Comparison of ENCODE assay signal across 15 mouse cellular contexts in the genomic region with DNA sequence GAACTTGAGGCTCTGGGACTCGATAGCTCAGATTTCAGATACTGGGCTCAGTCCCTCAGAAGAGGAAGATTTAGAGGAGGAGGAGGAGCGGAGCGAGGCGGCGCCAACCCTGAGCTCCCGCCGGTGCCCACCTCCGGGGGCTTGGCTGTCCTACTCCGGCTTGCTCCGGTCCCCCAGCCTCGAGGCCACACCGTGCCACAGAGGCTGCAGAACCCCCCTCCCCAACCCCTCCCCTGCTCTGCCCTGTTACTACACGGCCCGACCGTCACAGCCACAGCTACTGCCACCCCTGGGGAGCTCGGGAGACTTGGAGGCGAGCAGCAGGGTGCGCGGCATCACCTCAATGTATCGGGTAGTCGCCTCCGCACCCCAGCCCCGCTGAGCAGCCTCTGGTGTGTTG.
DNase-seq lines count a peak whose midpoint lies in the region; ATAC-seq lines count a peak whose summit lies in the region.
"Had no signal": no experiment of that assay in that cellular context is flagged by ENCODE, and none has a peak within 500 bp of the region (broad histone marks: within the 10 kb centered on the region; RNA-seq: fewer than 3 reads in every experiment).

No protein-coding gene starts in this region.

- peaks cover 17% of the 10 kb centered on the region; the same call in 1 of the 2 replicates for H3K9me3 ChIP-seq in forebrain, embryonic 10.5 days
- 0 out of 2 replicates have a peak, but pooled peaks cover 2% of the 10 kb centered on the region for H3K9me3 ChIP-seq in forebrain, embryonic 14.5 days (replicated peaks; ENCODE audit: control insufficient read depth, low read length)
- peaks cover 23% of the 10 kb centered on the region for H3K9me3 ChIP-seq in hindbrain, embryonic 10.5 days
- 0 out of 2 replicates have a peak, but pooled peaks cover 5% of the 10 kb centered on the region for H3K9me3 ChIP-seq in hindbrain, embryonic 14.5 days (ENCODE audit: control insufficient read depth, low read length)
- H3K9me3 ChIP-seq in midbrain, embryonic 10.5 days (replicated peaks) = peaks cover 21% of the 10 kb centered on the region
- H3K9me3 ChIP-seq: liver, embryonic 15.5 days had no signal

- H3K9ac ChIP-seq in forebrain, embryonic 14.5 days (ENCODE audit: low read length) = no peak overlapping the region
- H3K9ac ChIP-seq in hindbrain, embryonic 14.5 days = no peak overlapping the region
- H3K9ac ChIP-seq: liver, embryonic 15.5 days; neural tube, embryonic 13.5 days had no signal

- no peak overlapping the region for H3K27ac ChIP-seq in forebrain, embryonic 10.5 days
- no peak overlapping the region for H3K27ac ChIP-seq in forebrain, embryonic 14.5 days (ENCODE audit: low read depth, low read length)
- H3K27ac ChIP-seq in hindbrain, embryonic 10.5 days = no peak overlapping the region
- no peak overlapping the region for H3K27ac ChIP-seq in hindbrain, embryonic 14.5 days
- no peak overlapping the region for H3K27ac ChIP-seq in midbrain, embryonic 10.5 days (replicated peaks)
- H3K27ac ChIP-seq: liver, embryonic 15.5 days; neural tube, embryonic 13.5 days had no signal

- ATAC-seq in forebrain, embryonic 14.5 days = no peak
- ATAC-seq in hindbrain, embryonic 14.5 days (ENCODE audit: low FRiP score) = no peak
- ATAC-seq in CD4-positive, CD25-positive, alpha-beta regulatory T cell, adult 4 months = no peak
- ATAC-seq: activated CD4-positive, CD25-positive, alpha-beta regulatory T cell, adult 4 months had no signal

- DNase-seq in forebrain, embryonic 10.5 days (ENCODE audit: extremely low spot score, low spot score) = peak; percentile 20
- DNase-seq in forebrain, embryonic 14.5 days (ENCODE audit: low spot score) = no peak
- DNase-seq in hindbrain, embryonic 10.5 days (ENCODE audit: low spot score) = peak; percentile 12
- DNase-seq in hindbrain, embryonic 14.5 days (ENCODE audit: low spot score) = no peak
- peak; percentile 28 for DNase-seq in R1 (ENCODE audit: low read depth, low spot score)
- DNase-seq in midbrain, embryonic 10.5 days (ENCODE audit: low spot score) = peak; percentile 24
- no peak for DNase-seq in right cerebral cortex, postnatal 10 days (ENCODE audit: low spot score in 2 of 2)
- DNase-seq: cerebellum, adult 18-20 months; embryo, embryonic 11 days; right cerebral cortex, postnatal 14 days; thymus, postnatal 36 days had no signal

- H3K4me2 ChIP-seq in forebrain, embryonic 14.5 days (ENCODE audit: low read length) = no peak overlapping the region
- no peak overlapping the region for H3K4me2 ChIP-seq in hindbrain, embryonic 14.5 days (replicated peaks)
- H3K4me2 ChIP-seq: liver, embryonic 15.5 days; neural tube, embryonic 13.5 days had no signal

- no peaks in the 10 kb centered on the region for H3K4me1 ChIP-seq in forebrain, embryonic 10.5 days
- H3K4me1 ChIP-seq in forebrain, embryonic 14.5 days (ENCODE audit: control insufficient read depth, insufficient read depth, low read length) = no peaks in the 10 kb centered on the region
- H3K4me1 ChIP-seq in hindbrain, embryonic 10.5 days (replicated peaks) = no peaks in the 10 kb centered on the region
- H3K4me1 ChIP-seq in hindbrain, embryonic 14.5 days (replicated peaks; ENCODE audit: control insufficient read depth, insufficient read depth, low read length) = no peaks in the 10 kb centered on the region
- no peaks in the 10 kb centered on the region for H3K4me1 ChIP-seq in midbrain, embryonic 10.5 days
- H3K4me1 ChIP-seq: liver, embryonic 15.5 days; neural tube, embryonic 13.5 days had no signal

- WGBS in forebrain, embryonic 10.5 days = 77% methylated on average over 23 of the region's 23 CpGs
- 84% methylated on average over 23 of the region's 23 CpGs for WGBS in forebrain, embryonic 14.5 days
- WGBS in hindbrain, embryonic 10.5 days = 68% methylated on average over 23 of the region's 23 CpGs
- 76% methylated on average over 23 of the region's 23 CpGs for WGBS in hindbrain, embryonic 14.5 days
- WGBS in midbrain, embryonic 10.5 days = 79% methylated on average over 23 of the region's 23 CpGs

- H3K36me3 ChIP-seq in forebrain, embryonic 10.5 days (replicated peaks) = peaks cover 32% of the 10 kb centered on the region
- peaks cover 8% of the 10 kb centered on the region; the same call in 1 of the 2 replicates for H3K36me3 ChIP-seq in forebrain, embryonic 14.5 days (ENCODE audit: control insufficient read depth, insufficient read depth, low read length)
- H3K36me3 ChIP-seq in hindbrain, embryonic 10.5 days = peaks cover 29% of the 10 kb centered on the region
- peaks cover 8% of the 10 kb centered on the region for H3K36me3 ChIP-seq in hindbrain, embryonic 14.5 days (replicated peaks; ENCODE audit: control insufficient read depth, insufficient read depth)
- H3K36me3 ChIP-seq in midbrain, embryonic 10.5 days = peaks cover 42% of the 10 kb centered on the region

- H3K27me3 ChIP-seq in forebrain, embryonic 10.5 days (ENCODE audit: poor library complexity, severe bottlenecking) = no peaks in the 10 kb centered on the region
- no peaks in the 10 kb centered on the region for H3K27me3 ChIP-seq in forebrain, embryonic 14.5 days (replicated peaks; ENCODE audit: control insufficient read depth, insufficient read depth, low read length)
- no peaks in the 10 kb centered on the region for H3K27me3 ChIP-seq in hindbrain, embryonic 10.5 days (ENCODE audit: insufficient read depth, poor library complexity, severe bottlenecking)
- H3K27me3 ChIP-seq in hindbrain, embryonic 14.5 days (ENCODE audit: control insufficient read depth, insufficient read depth, low read length) = no peaks in the 10 kb centered on the region
- no peaks in the 10 kb centered on the region for H3K27me3 ChIP-seq in midbrain, embryonic 10.5 days (ENCODE audit: low read depth, poor library complexity, severe bottlenecking)
- H3K27me3 ChIP-seq: liver, embryonic 15.5 days; neural tube, embryonic 13.5 days had no signal

- H3K4me3 ChIP-seq in forebrain, embryonic 10.5 days = no peak overlapping the region; the same call in 1 of the 2 replicates
- H3K4me3 ChIP-seq in forebrain, embryonic 14.5 days (ENCODE audit: low read depth, low read length) = no peak overlapping the region
- peak overlapping the region; percentile 1; the same call in 1 of the 2 replicates for H3K4me3 ChIP-seq in hindbrain, embryonic 10.5 days
- no peak overlapping the region; the same call in 1 of the 2 replicates for H3K4me3 ChIP-seq in hindbrain, embryonic 14.5 days (replicated peaks; ENCODE audit: low read length)
- H3K4me3 ChIP-seq in midbrain, embryonic 10.5 days = no peak overlapping the region
- H3K4me3 ChIP-seq: liver, embryonic 15.5 days; neural tube, embryonic 13.5 days had no signal

Comparison
In these comparisons a context has a peak if more than half of its experiments do, and no peak if none do; other contexts are left out.
1. DNase-seq: peak in forebrain, embryonic 10.5 days (single experiment), hindbrain, embryonic 10.5 days (single experiment), R1 (single experiment) and midbrain, embryonic 10.5 days (single experiment); none in forebrain, embryonic 14.5 days (single experiment), hindbrain, embryonic 14.5 days (single experiment) and right cerebral cortex, postnatal 10 days (0 of 2).